Mouse (Mus musculus) megakaryocyte, embryonic 14.5 days (primary cell): Measurements from ENCODE around the gene Ntn4.

Experiments
- FLI1 ChIP-seq: IDR thresholded peaks from 2 replicates; pipeline ENCODE4 v1.6.1; 2012; ENCODE audit warnings: low read length, inconsistent platforms, mixed read lengths
- GATA1 ChIP-seq: IDR thresholded peaks from 3 replicates; pipeline ENCODE4 v1.6.1; 2012; ENCODE audit warnings: mixed read lengths, low read length, inconsistent platforms, borderline replicate concordance

GRCm38 (mm10) chr10:93632086-93632485 is 8.4 kb upstream of the Ntn4 start:
- no peak for TF ChIP-seq GATA1
- TF ChIP-seq FLI1: no peak
